In genomic region chr4:70335444-70336144, GRCm38 (mm10) we compare ENCODE assay signal across 21 mouse cellular contexts.
A peak's percentile ranks its signal among the peaks of the same experiment; 100 is the strongest.
DNase-seq lines count a peak whose midpoint lies in the region; ATAC-seq lines count a peak whose summit lies in the region.
"Had no signal": no experiment of that assay in that cellular context is flagged by ENCODE, and none has a peak within 500 bp of the region (broad histone marks: within the 10 kb centered on the region; RNA-seq: fewer than 3 reads in every experiment).

No protein-coding gene starts in this region.

- no peak overlapping the region for H3K4me3 ChIP-seq in midbrain, embryonic 11.5 days (ENCODE audit: low read depth, low read length)
- no peak overlapping the region for H3K4me3 ChIP-seq in midbrain, embryonic 16.5 days (ENCODE audit: low read depth, low read length)
- no peak overlapping the region for H3K4me3 ChIP-seq in hindbrain, embryonic 13.5 days
- H3K4me3 ChIP-seq in midbrain, embryonic 15.5 days = no peak overlapping the region
- H3K4me3 ChIP-seq: embryonic facial prominence, embryonic 15.5 days; forebrain, embryonic 12.5 days; limb, embryonic 13.5 days; liver, embryonic 13.5 days; lung, embryonic 15.5 days had no signal

- H3K9ac ChIP-seq in midbrain, embryonic 11.5 days (ENCODE audit: low read length) = 0 out of 2 replicates have a peak overlapping the region, but pooled peaks have one; percentile 13
- no peak overlapping the region for H3K9ac ChIP-seq in midbrain, embryonic 16.5 days (ENCODE audit: low read depth, low read length)
- H3K9ac ChIP-seq in hindbrain, embryonic 13.5 days = no peak overlapping the region
- no peak overlapping the region for H3K9ac ChIP-seq in midbrain, embryonic 15.5 days
- H3K9ac ChIP-seq: embryonic facial prominence, embryonic 15.5 days; forebrain, embryonic 12.5 days; limb, embryonic 13.5 days; liver, embryonic 13.5 days; lung, embryonic 15.5 days had no signal

- WGBS in midbrain, embryonic 11.5 days = 68% methylated on average over 11 of the region's 11 CpGs
- WGBS in midbrain, embryonic 16.5 days = 56% methylated on average over 11 of the region's 11 CpGs
- 48% methylated on average over 11 of the region's 11 CpGs for WGBS in hindbrain, embryonic 13.5 days
- WGBS in midbrain, embryonic 15.5 days = 53% methylated on average over 11 of the region's 11 CpGs

- no peaks in the 10 kb centered on the region for H3K27me3 ChIP-seq in midbrain, embryonic 11.5 days (ENCODE audit: control insufficient read depth, insufficient read depth, low read length)
- H3K27me3 ChIP-seq in midbrain, embryonic 16.5 days (ENCODE audit: control insufficient read depth, insufficient read depth, low read depth, low read length) = no peaks in the 10 kb centered on the region
- H3K27me3 ChIP-seq in hindbrain, embryonic 13.5 days = no peaks in the 10 kb centered on the region
- H3K27me3 ChIP-seq in midbrain, embryonic 15.5 days (replicated peaks) = no peaks in the 10 kb centered on the region
- H3K27me3 ChIP-seq: embryonic facial prominence, embryonic 15.5 days; forebrain, embryonic 12.5 days; limb, embryonic 13.5 days; liver, embryonic 13.5 days; lung, embryonic 15.5 days had no signal

- 0 out of 2 replicates have a peak, but pooled peaks cover 2% of the 10 kb centered on the region for H3K36me3 ChIP-seq in midbrain, embryonic 11.5 days (ENCODE audit: control insufficient read depth, insufficient read depth, low read length)
- no peaks in the 10 kb centered on the region for H3K36me3 ChIP-seq in midbrain, embryonic 16.5 days (ENCODE audit: control insufficient read depth, insufficient read depth, low read length)
- peaks cover 12% of the 10 kb centered on the region; the same call in 1 of the 2 replicates for H3K36me3 ChIP-seq in hindbrain, embryonic 13.5 days
- H3K36me3 ChIP-seq in midbrain, embryonic 15.5 days (replicated peaks) = peaks cover 5% of the 10 kb centered on the region; the same call in 1 of the 2 replicates

- peak overlapping the region; percentile 14; the same call in 1 of the 2 replicates for H3K27ac ChIP-seq in midbrain, embryonic 11.5 days (ENCODE audit: low read depth, low read length)
- H3K27ac ChIP-seq in midbrain, embryonic 16.5 days (ENCODE audit: low read length) = no peak overlapping the region
- H3K27ac ChIP-seq in hindbrain, embryonic 13.5 days = peak overlapping the region; percentile 19; the same call in 1 of the 2 replicates
- 0 out of 2 replicates have a peak overlapping the region, but pooled peaks have one; percentile 2 for H3K27ac ChIP-seq in midbrain, embryonic 15.5 days
- H3K27ac ChIP-seq: embryonic facial prominence, embryonic 15.5 days; forebrain, embryonic 12.5 days; limb, embryonic 13.5 days; liver, embryonic 13.5 days; lung, embryonic 15.5 days; macrophage had no signal

- no peaks in the 10 kb centered on the region for H3K9me3 ChIP-seq in midbrain, embryonic 11.5 days (ENCODE audit: control insufficient read depth, low read length)
- H3K9me3 ChIP-seq in midbrain, embryonic 16.5 days (replicated peaks; ENCODE audit: control insufficient read depth, low read length, poor library complexity, severe bottlenecking) = no peaks in the 10 kb centered on the region
- H3K9me3 ChIP-seq in hindbrain, embryonic 13.5 days = no peaks in the 10 kb centered on the region
- H3K9me3 ChIP-seq in midbrain, embryonic 15.5 days = no peaks in the 10 kb centered on the region
- H3K9me3 ChIP-seq: embryonic facial prominence, embryonic 15.5 days; forebrain, embryonic 12.5 days; limb, embryonic 13.5 days; liver, embryonic 13.5 days; lung, embryonic 15.5 days had no signal

- H3K4me2 ChIP-seq in midbrain, embryonic 11.5 days = no peak overlapping the region
- no peak overlapping the region for H3K4me2 ChIP-seq in midbrain, embryonic 16.5 days (ENCODE audit: low read length)
- H3K4me2 ChIP-seq in hindbrain, embryonic 13.5 days = no peak overlapping the region
- H3K4me2 ChIP-seq in midbrain, embryonic 15.5 days = no peak overlapping the region
- H3K4me2 ChIP-seq: embryonic facial prominence, embryonic 15.5 days; forebrain, embryonic 12.5 days; heart, embryonic 11.5 days; limb, embryonic 13.5 days; liver, embryonic 13.5 days; lung, embryonic 15.5 days had no signal

- H3K4me1 ChIP-seq in midbrain, embryonic 11.5 days (ENCODE audit: control insufficient read depth, insufficient read depth, low read length) = peaks cover 11% of the 10 kb centered on the region
- H3K4me1 ChIP-seq in midbrain, embryonic 16.5 days (ENCODE audit: control insufficient read depth, insufficient read depth, low read length) = no peaks in the 10 kb centered on the region
- peaks cover 14% of the 10 kb centered on the region for H3K4me1 ChIP-seq in hindbrain, embryonic 13.5 days (replicated peaks)
- 0 out of 2 replicates have a peak, but pooled peaks cover 2% of the 10 kb centered on the region for H3K4me1 ChIP-seq in midbrain, embryonic 15.5 days
- H3K4me1 ChIP-seq: embryonic facial prominence, embryonic 15.5 days; limb, embryonic 13.5 days; liver, embryonic 13.5 days; lung, embryonic 15.5 days had no signal

- ATAC-seq in midbrain, embryonic 11.5 days (ENCODE audit: low FRiP score) = peak; percentile 54
- no peak for ATAC-seq in midbrain, embryonic 16.5 days
- no peak for ATAC-seq in hindbrain, embryonic 13.5 days (ENCODE audit: low FRiP score)
- peak; percentile 56 for ATAC-seq in midbrain, embryonic 15.5 days (replicated peaks)

- peak; percentile 72 for DNase-seq in heart, adult 11 months
- DNase-seq in heart, adult 9 months (ENCODE audit: low spot score in 2 of 2) = no peak
- DNase-seq in midbrain, embryonic 11.5 days (ENCODE audit: low spot score, missing footprints) = no peak
- DNase-seq in right cerebral cortex, adult 2 months (ENCODE audit: low spot score in 2 of 2) = no peak
- DNase-seq in adrenal gland, postnatal 36 days = no peak
- DNase-seq: adrenal gland, adult 8-10 months; cerebellum, adult 11 months; cerebellum, postnatal 25 days; kidney, adult 8-10 months; liver, embryonic 13.5 days; right cerebral cortex, postnatal 25 days; thymus, postnatal 4 days had no signal

Comparison
In these comparisons a context has a peak if more than half of its experiments do, and no peak if none do; other contexts are left out.
1. ATAC-seq: peak in midbrain, embryonic 11.5 days (single experiment) and midbrain, embryonic 15.5 days (single experiment); none in midbrain, embryonic 16.5 days (single experiment) and hindbrain, embryonic 13.5 days (single experiment).